Mouse (Mus musculus) heart, adult 8-10 months (tissue): ENCODE measurements around the gene Adk. TPM values are rescaled to one million over a fixed set of nuclear protein-coding genes. Genes with fewer than 3 reads are reported as not detected.

Experiments
- DNase-seq: peaks from one replicate; pipeline ENCODE4 v3.0.0; 2022; ENCODE audit warnings: low spot score
- total RNA-seq, 4 experiments: library from RNA; stranded (reverse); gene quantifications; 2 replicates each; pipeline ENCODE4 v1.2.4; 2022

Adk gene
- 100 to 1,000 TPM; 233 to 260 (median 250) TPM for total RNA-seq

- peak; percentile 92 for DNase-seq
These were observed at the start of gene Adk, which contains the start of gene Ap3m1 for GRCm38 (mm10) chr14:21052112-21052780. Adk (plus strand) TSS chr14:21052574. Ap3m1 (minus strand) TSS chr14:21052508.

GRCm38 (mm10) chr14:21013800-21014334 lies 38.5 kb upstream of the Adk start:
- no peak for DNase-seq

- no peak for DNase-seq
These were observed 34.5 kb upstream of the Adk start for GRCm38 (mm10) chr14:21017871-21018270.

- peak; percentile 38 for DNase-seq
These were observed 33.4 kb upstream of the Adk start for GRCm38 (mm10) chr14:21018977-21019376.

- DNase-seq, result no peak
These were observed 31.9 kb upstream of the Adk start for GRCm38 (mm10) chr14:21020435-21020834.

GRCm38 (mm10) chr14:21027542-21027941 lies 24.8 kb upstream of the Adk start:
- DNase-seq, result no peak

GRCm38 (mm10) chr14:21029025-21029659 lies 23.2 kb upstream of the Adk start:
- DNase-seq, result no peak

GRCm38 (mm10) chr14:21031783-21032511 lies 20.4 kb upstream of the Adk start:
- peak; percentile 91 for DNase-seq

GRCm38 (mm10) chr14:21034271-21034670 lies 18.1 kb upstream of the Adk start:
- no peak for DNase-seq

- DNase-seq, result no peak
These were observed 17.6 kb upstream of the Adk start for GRCm38 (mm10) chr14:21034791-21035190.

GRCm38 (mm10) chr14:21039077-21039476 lies 13.3 kb upstream of the Adk start:
- no peak for DNase-seq

GRCm38 (mm10) chr14:21039623-21040022 lies 12.8 kb upstream of the Adk start:
- DNase-seq, result no peak

- DNase-seq, result no peak
These were observed 4.5 kb upstream of the Adk start for GRCm38 (mm10) chr14:21047840-21048239.

GRCm38 (mm10) chr14:21048879-21049278 lies 3.5 kb upstream of the Adk start:
- DNase-seq, result peak; percentile 48

- DNase-seq, result no peak
These were observed 1.6 kb upstream of the Adk start for GRCm38 (mm10) chr14:21050734-21051133.

GRCm38 (mm10) chr14:21051380-21052111 lies 828 bp upstream of the Adk start:
- DNase-seq, result no peak

- peak; percentile 72 for DNase-seq
These were observed 382 bp downstream of the Adk start for GRCm38 (mm10) chr14:21052781-21053130.

- DNase-seq, result peak; percentile 28
These were observed 777 bp downstream of the Adk start for GRCm38 (mm10) chr14:21053151-21053550.

GRCm38 (mm10) chr14:21053586-21053985 lies 1.2 kb downstream of the Adk start:
- no peak for DNase-seq

GRCm38 (mm10) chr14:21058972-21059371 lies 6.6 kb downstream of the Adk start:
- DNase-seq, result peak; percentile 35

- DNase-seq, result no peak
These were observed 10.6 kb downstream of the Adk start for GRCm38 (mm10) chr14:21062766-21063513.
